Mouse (Mus musculus): ENCODE results near the gene Lrrc39. TPM values are rescaled to one million over a fixed set of nuclear protein-coding genes. Genes with fewer than 3 reads are reported as not detected.
"Not testable (repeated sequence)": the region's sequence is repeated elsewhere in the genome, so short reads cannot be mapped to it uniquely, and the experiment has no call there.

The Lrrc39 gene
- total RNA-seq (2015; ENCODE audit: low replicate concordance) (19.5 and 37.7 TPM in 2 replicates), total RNA-seq (2017; ENCODE audit: low replicate concordance) (18.2 and 21.9 TPM in 2 replicates)

- ATAC-seq (replicated peaks; ENCODE audit: low FRiP score, poor library complexity, severe bottlenecking): peak; percentile 97
Measured at GRCm38 (mm10) chr3:116562408-116563094, at the start of gene Lrrc39. Gene Lrrc39 (plus strand): TSS chr3:116562973.

DNA sequence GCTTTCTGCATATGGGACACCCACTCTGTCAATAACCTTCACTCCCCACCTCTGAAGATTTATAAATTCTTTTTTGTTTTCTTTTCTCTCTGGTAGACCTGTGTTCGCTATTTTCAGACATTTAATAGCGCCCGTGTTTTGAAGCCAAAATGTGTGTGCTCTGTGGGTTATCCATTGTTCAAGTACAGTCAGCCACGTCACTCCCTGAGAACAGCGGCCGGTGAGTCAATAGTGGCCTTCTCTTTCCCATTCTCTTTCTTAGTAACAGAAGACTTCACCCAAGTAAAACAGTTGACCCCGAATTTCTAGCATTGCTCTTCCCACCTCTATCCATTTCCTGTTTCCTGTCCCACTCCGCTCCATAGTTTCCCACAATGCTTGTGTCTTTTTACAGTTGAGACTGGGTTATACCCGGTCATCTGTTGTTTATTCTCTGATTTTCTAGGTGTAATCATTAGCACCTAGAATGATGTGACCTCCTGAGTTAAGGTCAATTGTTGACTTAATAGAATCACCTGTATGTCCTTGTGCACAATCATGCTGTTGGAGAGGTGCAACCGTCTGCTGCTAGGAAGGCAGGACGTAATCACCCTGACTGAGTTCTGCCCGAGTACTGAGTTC lies 42.5 kb upstream of the Lrrc39 start:
- ATAC-seq (replicated peaks; ENCODE audit: low FRiP score, poor library complexity, severe bottlenecking): no peak

- no peak for ATAC-seq (replicated peaks; ENCODE audit: low FRiP score, poor library complexity, severe bottlenecking)
Measured at GRCm38 (mm10) chr3:116529741-116530140, 33.0 kb upstream of the Lrrc39 start.

DNA sequence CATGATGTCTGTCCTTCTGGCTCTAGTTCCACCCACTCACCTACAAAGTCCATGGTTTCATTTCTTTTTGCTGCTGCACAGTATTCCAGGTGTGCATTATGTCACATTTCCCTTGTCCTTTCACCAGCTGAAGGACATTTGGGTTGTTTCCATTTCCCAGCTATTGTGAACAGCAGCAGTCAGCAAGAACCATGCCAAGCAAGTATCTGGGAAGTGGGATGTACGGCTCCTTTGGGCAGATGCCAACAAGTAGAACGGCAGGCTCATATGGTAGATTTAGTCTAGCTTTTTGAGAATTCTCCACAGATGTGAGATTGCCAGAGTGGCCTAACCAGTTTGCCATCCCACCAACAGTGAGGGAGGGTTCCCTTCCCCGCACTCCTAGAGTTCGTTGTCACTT lies 31.9 kb upstream of the Lrrc39 start:
- no peak for ATAC-seq (replicated peaks; ENCODE audit: low FRiP score, poor library complexity, severe bottlenecking)

- ATAC-seq (replicated peaks; ENCODE audit: low FRiP score, poor library complexity, severe bottlenecking): peak; percentile 90
Measured at GRCm38 (mm10) chr3:116536428-116537199, 26.2 kb upstream of the Lrrc39 start.

DNA sequence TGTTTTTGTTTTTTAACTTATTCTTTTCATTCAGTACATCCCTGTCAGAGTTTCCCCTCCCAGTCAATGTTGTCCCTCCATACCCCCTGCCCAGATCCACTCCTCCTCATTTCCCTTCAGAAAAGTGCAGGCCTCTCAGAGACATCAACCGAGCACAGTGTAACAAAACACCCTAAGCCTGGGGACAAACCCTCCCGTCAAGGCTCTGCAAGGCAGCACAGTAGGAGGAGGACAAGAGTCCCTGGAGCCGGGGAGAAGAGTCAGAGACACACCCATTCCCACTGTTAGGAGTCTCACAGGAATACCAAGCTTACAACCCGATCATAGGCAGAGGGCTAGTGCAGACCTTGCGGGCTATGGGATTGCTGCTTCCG lies 25.6 kb upstream of the Lrrc39 start:
- ATAC-seq (replicated peaks; ENCODE audit: low FRiP score, poor library complexity, severe bottlenecking): no peak

GRCm38 (mm10) chr3:116542070-116542469 lies 20.7 kb upstream of the Lrrc39 start:
- ATAC-seq (replicated peaks; ENCODE audit: low FRiP score, poor library complexity, severe bottlenecking): 0 out of 2 replicates have a peak, but pooled peaks have one; percentile 21

DNA sequence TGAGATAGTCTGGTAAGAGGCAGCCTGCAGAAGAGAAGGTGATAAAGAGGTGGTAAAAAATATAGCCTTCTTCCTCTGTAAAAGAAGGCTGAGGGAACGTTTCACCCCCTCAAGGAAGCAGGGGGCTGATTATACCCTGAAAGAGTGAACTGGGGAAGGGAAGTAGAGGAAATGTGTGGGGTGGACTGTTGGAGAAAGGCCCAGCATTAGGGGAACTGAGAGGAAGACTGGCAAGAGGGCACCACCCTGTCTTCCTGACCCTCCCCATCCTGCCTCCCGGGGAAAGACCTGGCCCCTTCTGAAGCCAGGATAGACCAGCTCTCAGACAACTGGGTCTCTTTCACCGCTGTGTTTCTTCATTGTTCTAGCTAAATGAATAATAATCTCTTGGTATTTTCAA lies 20.2 kb upstream of the Lrrc39 start:
- no peak for ATAC-seq (replicated peaks; ENCODE audit: low FRiP score, poor library complexity, severe bottlenecking)

- ATAC-seq (replicated peaks; ENCODE audit: low FRiP score, poor library complexity, severe bottlenecking): no peak
Measured at GRCm38 (mm10) chr3:116547430-116547829, 15.3 kb upstream of the Lrrc39 start.

DNA sequence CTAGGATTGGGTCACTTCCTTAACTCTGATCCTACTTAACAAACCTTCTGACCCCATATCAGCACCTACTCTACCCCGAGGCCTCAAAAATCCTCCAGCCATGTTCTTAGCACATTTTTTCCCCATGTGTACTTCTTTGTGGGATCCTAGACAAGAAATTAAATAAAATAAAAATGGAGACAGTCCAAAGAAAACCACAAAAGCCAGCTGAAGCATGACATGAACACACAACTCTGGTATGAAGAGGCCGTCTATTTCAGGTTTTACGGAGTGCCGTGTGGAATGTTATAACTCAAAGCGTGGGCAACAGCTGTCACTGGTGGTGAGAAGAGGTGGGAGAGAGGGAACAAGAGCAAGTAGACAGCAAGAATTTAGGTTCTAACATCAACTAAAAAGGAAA lies 11.4 kb upstream of the Lrrc39 start:
- ATAC-seq (replicated peaks; ENCODE audit: low FRiP score, poor library complexity, severe bottlenecking): no peak

GRCm38 (mm10) chr3:116561315-116561714 lies 1.5 kb upstream of the Lrrc39 start:
- ATAC-seq (replicated peaks; ENCODE audit: low FRiP score, poor library complexity, severe bottlenecking): not testable (repeated sequence)

- ATAC-seq (replicated peaks; ENCODE audit: low FRiP score, poor library complexity, severe bottlenecking): peak; percentile 55
Measured at GRCm38 (mm10) chr3:116563095-116563492, 321 bp downstream of the Lrrc39 start.

GRCm38 (mm10) chr3:116570628-116571027 lies 7.9 kb downstream of the Lrrc39 start:
- ATAC-seq (replicated peaks; ENCODE audit: low FRiP score, poor library complexity, severe bottlenecking): no peak

DNA sequence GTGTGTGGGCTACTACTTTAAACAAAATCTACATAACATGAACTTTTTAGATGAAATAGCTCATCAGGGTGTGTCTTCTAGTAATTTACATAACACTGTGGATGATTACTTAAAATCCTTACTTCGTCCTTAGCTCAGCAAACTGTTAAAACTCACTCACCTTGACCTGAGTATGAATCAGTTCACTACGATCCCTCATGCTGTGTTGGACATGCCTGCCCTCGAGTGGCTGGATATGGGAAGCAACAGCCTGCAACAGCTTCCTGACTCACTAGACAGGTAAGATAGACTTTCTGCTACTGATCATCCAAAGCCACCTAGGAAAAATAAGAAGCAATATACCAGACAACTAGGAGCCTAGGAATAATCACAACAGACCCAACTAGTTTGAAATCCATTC lies 14.5 kb downstream of the Lrrc39 start:
- ATAC-seq (replicated peaks; ENCODE audit: low FRiP score, poor library complexity, severe bottlenecking): 0 out of 2 replicates have a peak, but pooled peaks have one; percentile 19

- ATAC-seq (replicated peaks; ENCODE audit: low FRiP score, poor library complexity, severe bottlenecking): no peak
Measured at GRCm38 (mm10) chr3:116582201-116582600, 19.4 kb downstream of the Lrrc39 start.

- ATAC-seq (replicated peaks; ENCODE audit: low FRiP score, poor library complexity, severe bottlenecking): peak; percentile 64
Measured at GRCm38 (mm10) chr3:116594076-116594727, 31.4 kb downstream of the Lrrc39 start.

- peak; percentile 94 for ATAC-seq (replicated peaks; ENCODE audit: low FRiP score, poor library complexity, severe bottlenecking)
Measured at GRCm38 (mm10) chr3:116594728-116595602, 32.2 kb downstream of the Lrrc39 start, which contains the start of gene Sass6. Gene Sass6 (plus strand): TSS chr3:116594982.

GRCm38 (mm10) chr3:116595603-116595991 lies 32.8 kb downstream of the Lrrc39 start:
- no peak for ATAC-seq (replicated peaks; ENCODE audit: low FRiP score, poor library complexity, severe bottlenecking)

DNA sequence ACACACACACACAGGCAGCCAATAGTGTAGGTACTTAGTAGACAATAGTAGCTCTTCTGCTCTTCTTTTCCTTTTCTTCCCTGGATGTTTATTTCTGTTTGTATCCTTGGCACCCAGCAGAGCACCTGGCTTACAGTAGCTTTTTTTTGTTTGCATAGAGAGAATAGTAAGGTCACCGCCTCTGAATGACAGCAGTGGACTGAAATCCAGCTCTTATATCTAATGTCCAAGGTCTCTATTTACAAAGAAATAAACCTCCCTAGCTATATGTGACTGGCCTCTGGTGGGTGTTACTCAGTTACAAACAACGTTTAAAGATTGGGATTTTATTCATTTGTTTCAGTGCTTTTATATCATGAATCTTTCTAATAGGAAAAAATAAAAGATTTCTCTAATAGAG lies 36.9 kb downstream of the Lrrc39 start:
- ATAC-seq (replicated peaks; ENCODE audit: low FRiP score, poor library complexity, severe bottlenecking): no peak
